Mouse (Mus musculus) mammary gland, adult 2 months (tissue): ENCODE data around the gene Tek. TPM values are rescaled to one million over a fixed set of nuclear protein-coding genes. Genes with fewer than 3 reads are reported as not detected.

Source experiments
- polyA plus RNA-seq: library from polyadenylated mRNA; depleted of rRNA; stranded (reverse); fragments of >200 nt; gene quantifications from 2 replicates; pipeline ENCODE4 v1.2.3, GENCODE M21; 2012; ENCODE audit warnings: low replicate concordance; rRNA removed

The Tek gene
- polyA plus RNA-seq = 7.0 and 16.9 TPM in 2 replicates

DNA sequence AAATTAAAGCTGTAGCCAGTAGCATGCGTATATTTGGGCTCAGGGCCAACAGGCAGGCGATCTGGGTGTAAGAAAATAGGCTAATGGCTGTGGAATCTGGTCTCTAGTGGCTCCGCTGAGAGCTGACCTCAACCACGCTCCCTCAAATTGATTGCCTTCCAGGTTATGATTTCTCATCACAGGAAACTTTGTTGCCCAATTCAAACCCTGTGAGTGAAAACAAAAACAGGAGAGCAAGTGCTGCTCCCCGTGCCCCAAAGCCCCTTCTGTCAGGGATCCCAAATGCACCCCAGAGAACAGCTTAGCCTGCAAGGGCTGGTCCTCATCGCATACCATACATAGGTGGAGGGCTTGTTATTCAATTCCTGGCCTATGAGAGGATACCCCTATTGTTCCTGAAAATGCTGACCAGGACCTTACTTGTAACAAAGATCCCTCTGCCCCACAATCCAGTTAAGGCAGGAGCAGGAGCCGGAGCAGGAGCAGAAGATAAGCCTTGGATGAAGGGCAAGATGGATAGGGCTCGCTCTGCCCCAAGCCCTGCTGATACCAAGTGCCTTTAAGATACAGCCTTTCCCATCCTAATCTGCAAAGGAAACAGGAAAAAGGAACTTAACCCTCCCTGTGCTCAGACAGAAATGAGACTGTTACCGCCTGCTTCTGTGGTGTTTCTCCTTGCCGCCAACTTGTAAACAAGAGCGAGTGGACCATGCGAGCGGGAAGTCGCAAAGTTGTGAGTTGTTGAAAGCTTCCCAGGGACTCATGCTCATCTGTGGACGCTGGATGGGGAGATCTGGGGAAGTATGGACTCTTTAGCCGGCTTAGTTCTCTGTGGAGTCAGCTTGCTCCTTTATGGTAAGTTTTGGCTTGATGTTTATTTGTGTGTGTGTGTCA lies at the start of gene Tek:
TSS of gene Tek (plus strand) at position 452 of the 894 bp plus-strand sequence.

Other genes with a start within 250 kb of the Tek start
- gene Gm10306, start 182.7 kb upstream of the Tek start, polyA plus RNA-seq = not detected in 2 replicates
- gene Caap1, start 182.5 kb upstream of the Tek start, polyA plus RNA-seq = 1.1 and 6.0 TPM in 2 replicates
- 38.2 and 94.5 TPM in 2 replicates for gene Plaa, start 136.0 kb upstream of the Tek start, polyA plus RNA-seq
- 0.43 and 1.2 TPM in 2 replicates for gene Ift74, start 124.8 kb upstream of the Tek start, polyA plus RNA-seq
- gene Lrrc19, start 89.1 kb upstream of the Tek start, polyA plus RNA-seq = not detected in 2 replicates
- gene Eqtn, start 189.6 kb downstream of the Tek start, polyA plus RNA-seq = not detected in 2 replicates
- 2.9 and 10.8 TPM in 2 replicates for gene Mysm1, start 239.8 kb downstream of the Tek start, polyA plus RNA-seq